In genomic region chr1:194938715-194939114, GRCm38 (mm10) we compare ENCODE assay signal across 8 mouse cellular contexts. TPM values are rescaled to one million over a fixed set of nuclear protein-coding genes. Genes with fewer than 3 reads are reported as not detected.
A peak's percentile ranks its signal among the peaks of the same experiment; 100 is the strongest.
DNase-seq lines count a peak whose midpoint lies in the region; ATAC-seq and TF ChIP-seq lines count a peak whose summit lies in the region.

Gene Cd34, plus strand, starts transcription at chr1:194938819.

- H3K27me3 ChIP-seq in intestine, embryonic 15.5 days (replicated peaks) = peaks cover 4% of the 10 kb centered on the region; the same call in 1 of the 2 replicates
- peaks cover 10% of the 10 kb centered on the region; the same call in 1 of the 2 replicates for H3K27me3 ChIP-seq in small intestine, adult 2 months (ENCODE audit: control insufficient read depth, insufficient read depth, low read length)

- H3K4me3 ChIP-seq in intestine, embryonic 15.5 days (replicated peaks) = peak within 1 kb of the TSS; percentile 40
- H3K4me3 ChIP-seq in small intestine, adult 2 months (ENCODE audit: low read depth, low read length) = peak within 1 kb of the TSS; percentile 63

- ATAC-seq in common myeloid progenitor, adult 5-6 weeks (replicated peaks; ENCODE audit: low read depth, poor library complexity, severe bottlenecking) = peak; percentile 75
- ATAC-seq in intestine, embryonic 15.5 days = peak; percentile 82
- peak; percentile 72 for ATAC-seq in megakaryocyte progenitor cell, adult 5-6 weeks (replicated peaks; ENCODE audit: poor library complexity)

- H3K27ac ChIP-seq in intestine, embryonic 15.5 days = no peak within 1 kb of the TSS
- H3K27ac ChIP-seq in small intestine, adult 2 months (ENCODE audit: insufficient read depth, low read depth, low read length) = peak within 1 kb of the TSS; percentile 12; the same call in 1 of the 2 replicates

- no peaks in the 10 kb centered on the region for H3K36me3 ChIP-seq in intestine, embryonic 15.5 days
- H3K36me3 ChIP-seq in small intestine, adult 2 months (ENCODE audit: control insufficient read depth, insufficient read depth, low read length) = no peaks in the 10 kb centered on the region

- under 1% methylated on average over 26 of the region's 26 CpGs for WGBS in intestine, embryonic 15.5 days
- whole genome bisulfite sequencing in small intestine, adult 2 months = under 1% methylated on average over 26 of the region's 26 CpGs

- no peaks in the 10 kb centered on the region for H3K9me3 ChIP-seq in intestine, embryonic 15.5 days

- H3K9ac ChIP-seq in intestine, embryonic 15.5 days = peak within 1 kb of the TSS; percentile 44

- intact Hi-C loops in left cerebral cortex, postnatal 36 days (cut with DNase I) = no loop called here

- no peaks in the 10 kb centered on the region for H3K4me1 ChIP-seq in intestine, embryonic 15.5 days (replicated peaks)
- H3K4me1 ChIP-seq in small intestine, adult 2 months (ENCODE audit: control insufficient read depth, insufficient read depth, insufficient read length, low read length) = no peaks in the 10 kb centered on the region

- TF ChIP-seq CTCF in small intestine, adult 2 months (IDR thresholded peaks at IDR 0.05; ENCODE audit: extremely low read depth, insufficient read length, insufficient replicate concordance, low read depth, low read length) = no peak

- peak within 1 kb of the TSS; percentile 76 for H3K4me2 ChIP-seq in intestine, embryonic 15.5 days (replicated peaks)

- no peak for TF ChIP-seq POLR2A in small intestine, adult 2 months (IDR thresholded peaks at IDR 0.05; ENCODE audit: low read depth, low read length)

- DNase-seq in R1 (ENCODE audit: low read depth, low spot score) = peak; percentile 59
- peak; percentile 70 to 81 for DNase-seq in gastrocnemius, postnatal 4 days (ENCODE audit: low spot score in 2 of 2)
- peak; percentile 51 to 65 for DNase-seq in left cerebral cortex, postnatal 36 days (ENCODE audit: low spot score in 2 of 2)
- DNase-seq in spleen, adult 12 weeks (ENCODE audit: low spot score) = no peak

RNA-seq across cellular contexts. Expression of gene Cd34, which starts in this region (rescaled TPM):
- total RNA-seq in common myeloid progenitor, adult 5-6 weeks (2017) = 546 and 601 TPM in 2 replicates
- total RNA-seq in gastrocnemius, postnatal 4 days (2021) = 100 to 1,000 TPM; 225 to 262 TPM
- 59.9 and 65.1 TPM in 2 replicates for polyA plus RNA-seq in intestine, embryonic 15.5 days (2015; fragmentation: Nextera tagmentation; extraction: Ambion mirVana)
- total RNA-seq in left cerebral cortex, postnatal 36 days (2021) = 10 to 100 TPM; 52.1 to 77.5 TPM
- total RNA-seq in megakaryocyte progenitor cell, adult 5-6 weeks (2015) = 177 and 202 TPM in 2 replicates
- 240 and 266 TPM in 2 replicates for total RNA-seq in megakaryocyte progenitor cell, adult 5-6 weeks (2017)
- polyA plus RNA-seq in small intestine, adult 2 months (2012; rRNA removed) = 4.5 and 5.8 TPM in 2 replicates
